Mouse (Mus musculus) erythroblast, embryonic 14.5 days (primary cell): ENCODE results near the gene Rrn3.
"Not testable (repeated sequence)": the region's sequence is repeated elsewhere in the genome, so short reads cannot be mapped to it uniquely, and the experiment has no call there.

Experiments used
- GATA1 ChIP-seq: IDR thresholded peaks from 2 replicates; pipeline ENCODE4 v1.6.1; 2012; ENCODE audit warnings: low read length, inconsistent platforms, mixed read lengths
- TAL1 ChIP-seq: IDR thresholded peaks from 3 replicates; pipeline ENCODE4 v1.6.1; 2012; ENCODE audit warnings: low read length, inconsistent platforms, mixed read lengths

- not testable (repeated sequence) for TF ChIP-seq GATA1, TAL1
Measured at GRCm38 (mm10) chr16:13739044-13739443, 41.5 kb upstream of the Rrn3 start.
